Mouse (Mus musculus) c-Kit-positive CD71-positive TER-119-negative erythroid progenitor cells, embryonic 14.5 days (primary cell): ENCODE results near the gene Nab1.

Source experiments
- DNase-seq: peaks from one replicate; pipeline ENCODE4 v3.0.0-alpha.2; 2013; ENCODE audit warnings: low read depth

The Nab1 gene

DNA sequence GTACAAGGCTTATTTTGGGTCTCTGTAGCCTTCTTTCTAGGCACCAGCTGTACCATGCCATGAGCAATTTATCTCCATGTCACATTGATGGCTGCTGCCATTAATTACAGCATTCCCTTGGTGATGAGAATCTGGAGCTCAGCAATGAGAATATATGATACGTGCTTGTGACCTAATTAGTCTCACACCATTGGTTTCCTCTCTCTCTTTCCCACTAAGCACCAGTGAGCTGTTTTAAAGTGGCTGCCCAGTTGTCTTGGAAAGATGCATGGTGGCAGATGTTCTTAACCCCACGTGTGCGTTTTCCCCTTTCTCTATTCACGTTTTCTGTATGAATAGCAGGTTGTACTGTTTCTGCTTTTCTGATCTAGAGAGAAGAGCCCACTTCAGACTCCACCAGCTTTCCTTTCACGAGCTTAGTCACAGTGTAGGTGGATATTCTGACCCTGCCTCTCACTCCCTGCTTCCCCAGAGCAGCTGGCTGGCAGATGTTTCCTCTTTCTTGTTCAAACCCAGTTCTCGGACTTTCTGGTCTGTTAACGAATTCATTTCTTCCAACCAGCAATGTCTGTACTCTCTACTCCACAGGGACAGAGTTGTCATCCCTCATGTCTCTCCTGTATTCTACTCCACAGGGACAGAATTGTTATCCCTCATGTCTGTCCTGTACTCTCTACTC is 29.5 kb downstream of the Nab1 start:
- no peak for DNase-seq

- no peak for DNase-seq
Measured at GRCm38 (mm10) chr1:52470326-52470725, 30.2 kb downstream of the Nab1 start.

DNA sequence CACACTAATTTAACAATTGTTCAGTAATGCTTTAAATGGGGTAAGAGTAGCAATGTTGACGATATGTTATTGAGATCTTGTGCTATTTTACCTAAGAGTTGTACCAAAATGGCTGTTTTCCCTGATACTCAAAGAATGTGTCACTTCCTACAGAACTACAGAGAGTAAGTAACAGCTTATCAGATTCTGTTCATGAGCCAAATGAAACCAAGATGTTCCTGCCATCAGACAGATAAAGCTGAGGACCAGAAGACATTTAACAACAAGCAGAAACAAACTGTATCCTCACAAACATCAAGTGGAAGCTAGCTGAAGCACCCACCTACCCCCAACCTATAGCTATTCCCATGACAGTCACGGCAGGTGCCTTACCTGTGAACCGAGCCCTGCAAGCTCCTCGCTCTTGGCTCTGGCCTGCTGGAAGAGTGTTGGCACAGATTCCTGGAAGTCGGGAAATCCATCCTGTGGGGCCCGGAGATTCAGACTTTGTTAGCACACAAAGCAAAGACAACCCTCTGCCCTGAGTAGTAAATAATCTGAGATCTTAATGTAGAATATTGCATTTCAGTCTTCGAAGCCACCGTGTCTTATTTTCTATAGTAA is 33.9 kb downstream of the Nab1 start:
- no peak for DNase-seq

- DNase-seq, result no peak
Measured at GRCm38 (mm10) chr1:52465830-52466229, 34.6 kb downstream of the Nab1 start.

- DNase-seq, result no peak
Measured at GRCm38 (mm10) chr1:52465264-52465663, 35.2 kb downstream of the Nab1 start.

- DNase-seq, result no peak
Measured at GRCm38 (mm10) chr1:52463305-52463704, 37.2 kb downstream of the Nab1 start.

DNA sequence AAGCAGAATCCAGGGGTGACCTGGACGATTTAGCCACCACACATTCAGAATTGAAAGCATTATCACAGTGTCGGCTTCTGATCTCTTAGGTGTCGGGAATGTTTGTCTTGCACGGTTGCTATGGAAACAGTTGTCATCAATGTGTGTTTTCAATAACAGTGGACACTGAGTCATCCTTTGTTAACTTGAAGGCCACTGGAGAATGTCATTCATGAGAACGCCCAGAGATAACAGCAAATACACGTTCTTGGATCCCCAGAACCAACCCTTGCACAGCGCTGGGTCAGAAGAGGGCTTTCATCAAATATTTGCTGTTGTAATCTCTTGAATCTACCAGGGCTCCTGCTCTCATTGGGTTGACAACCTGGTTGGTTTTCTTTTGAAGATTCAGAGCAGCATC is 43.9 kb downstream of the Nab1 start:
- no peak for DNase-seq

DNA sequence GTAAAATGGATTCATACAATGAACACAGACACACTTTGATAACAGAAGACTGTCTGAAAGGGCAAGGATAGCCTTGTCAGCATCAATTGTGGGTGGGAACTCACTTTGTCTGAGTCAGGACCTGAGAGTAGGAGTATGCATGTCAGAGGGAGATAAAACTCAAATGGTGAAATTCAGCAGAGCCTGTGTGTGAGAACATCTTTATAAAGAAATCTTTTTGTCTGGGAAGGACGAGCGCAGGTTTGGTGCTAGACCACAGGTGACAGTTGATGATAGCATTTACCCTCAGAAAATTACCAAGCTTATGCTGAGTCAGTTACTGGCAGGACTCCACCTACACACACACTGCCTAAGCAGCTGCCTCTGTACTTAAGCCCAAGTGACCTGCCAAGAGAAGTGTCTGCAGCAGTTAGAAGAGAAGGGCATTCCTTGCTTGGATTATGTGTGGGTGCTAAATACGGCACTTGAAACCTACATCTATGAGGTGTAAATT is 45.9 kb downstream of the Nab1 start:
- peak; percentile 72 for DNase-seq

- DNase-seq, result no peak
Measured at GRCm38 (mm10) chr1:52451360-52451759, 49.1 kb downstream of the Nab1 start.

DNA sequence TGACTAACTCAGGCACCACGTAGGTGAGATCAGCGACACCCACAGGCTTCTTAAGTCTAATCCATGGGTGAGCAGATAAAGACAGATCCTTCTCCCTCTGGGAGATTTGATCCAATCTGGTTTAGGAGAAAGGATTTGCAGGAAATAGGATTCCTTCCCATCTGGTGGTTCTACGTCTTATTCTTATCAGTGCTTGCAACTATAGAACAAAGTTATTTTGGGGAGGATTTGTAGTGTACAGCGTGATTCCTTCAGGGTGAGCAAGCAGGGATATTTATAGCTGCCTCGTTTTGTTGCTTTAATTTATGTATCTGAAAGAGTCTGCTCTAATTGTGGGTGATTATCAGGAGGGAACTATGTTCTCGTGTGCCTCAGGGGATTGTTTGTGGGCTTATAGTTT is 64.6 kb downstream of the Nab1 start:
- DNase-seq, result no peak

- DNase-seq, result no peak
Measured at GRCm38 (mm10) chr1:52434085-52434484, 66.4 kb downstream of the Nab1 start.

- no peak for DNase-seq
Measured at GRCm38 (mm10) chr1:52431806-52432205, 68.7 kb downstream of the Nab1 start.

DNA sequence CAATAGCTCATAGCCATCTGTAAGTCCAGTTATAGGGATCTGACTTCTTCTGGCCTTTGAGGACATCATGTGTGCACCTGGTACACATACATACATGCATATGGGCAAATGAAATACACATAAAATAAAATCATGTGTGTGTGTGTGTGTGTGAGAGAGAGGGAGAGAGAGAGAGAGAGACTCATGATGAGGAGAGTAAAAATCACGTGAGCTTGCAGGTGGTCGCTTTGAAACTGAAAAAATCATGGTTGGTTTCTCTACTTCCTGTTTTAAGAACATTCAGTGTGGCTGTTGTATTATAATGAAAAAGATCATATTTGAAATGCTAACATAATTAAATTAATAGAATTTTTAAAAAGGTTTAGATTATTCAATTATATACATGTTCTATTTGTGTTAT is 69.9 kb downstream of the Nab1 start:
- DNase-seq, result no peak

DNA sequence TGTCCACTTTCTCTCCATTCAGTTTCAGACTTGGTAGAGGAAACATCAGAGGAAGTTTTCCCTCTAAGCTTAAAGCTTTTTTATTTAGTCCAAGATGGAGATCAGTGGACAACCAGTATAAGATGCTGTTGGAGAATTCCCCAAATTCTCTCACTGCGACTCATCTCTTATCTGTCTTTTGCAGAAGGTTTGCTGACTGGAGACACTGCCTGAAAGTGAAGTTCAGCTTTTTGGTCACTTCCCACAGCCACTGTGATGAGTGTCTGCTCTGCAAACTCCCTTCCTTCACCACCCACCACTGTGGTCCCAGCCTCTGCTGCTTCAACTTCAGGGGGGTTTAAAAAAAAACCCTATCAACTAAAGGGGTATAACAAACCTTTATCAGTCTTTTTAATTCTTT is 70.4 kb downstream of the Nab1 start:
- no peak for DNase-seq

GRCm38 (mm10) chr1:52427841-52428464 is 72.5 kb downstream of the Nab1 start:
- no peak for DNase-seq

- DNase-seq, result no peak
Measured at GRCm38 (mm10) chr1:52423846-52424245, 76.6 kb downstream of the Nab1 start.

DNA sequence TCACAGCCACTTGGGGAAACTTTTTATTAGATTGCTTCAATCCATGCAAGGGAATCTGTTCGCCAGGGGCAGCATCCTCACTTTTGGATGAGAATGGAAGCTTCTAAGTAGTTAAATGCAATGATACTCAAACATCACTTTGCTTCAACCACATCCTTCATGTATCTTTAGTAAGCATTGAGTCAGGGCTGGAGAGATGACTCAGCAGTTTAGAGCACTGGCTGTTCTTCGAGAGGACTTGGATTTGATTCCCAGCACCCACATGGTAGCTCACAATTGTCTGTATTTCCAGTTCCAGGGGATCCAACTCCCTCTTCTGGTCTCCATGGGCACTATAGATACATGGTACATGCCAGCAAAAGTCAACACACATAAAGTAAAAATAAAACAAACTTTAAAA is 77.4 kb downstream of the Nab1 start:
- DNase-seq, result no peak

DNA sequence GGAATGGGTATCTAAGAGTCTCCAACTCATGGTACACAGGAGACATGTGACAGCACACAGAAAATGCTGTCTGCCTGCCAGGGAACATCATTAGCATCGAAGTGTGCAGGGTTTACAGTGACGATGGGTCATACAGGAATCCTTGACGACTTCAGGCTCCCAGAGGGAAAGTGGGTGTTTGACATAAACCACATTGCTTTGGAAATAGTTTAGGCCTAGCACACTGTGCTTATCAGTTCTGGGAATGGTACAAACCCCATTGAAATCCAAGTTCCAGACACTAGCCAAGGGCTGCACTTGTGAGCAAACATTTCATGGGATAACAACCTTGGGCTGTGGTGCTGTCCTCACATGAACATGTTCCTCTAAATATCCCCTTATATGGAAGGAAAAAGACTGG is 78.3 kb downstream of the Nab1 start:
- no peak for DNase-seq

- no peak for DNase-seq
Measured at GRCm38 (mm10) chr1:52421623-52422022, 78.9 kb downstream of the Nab1 start.

DNA sequence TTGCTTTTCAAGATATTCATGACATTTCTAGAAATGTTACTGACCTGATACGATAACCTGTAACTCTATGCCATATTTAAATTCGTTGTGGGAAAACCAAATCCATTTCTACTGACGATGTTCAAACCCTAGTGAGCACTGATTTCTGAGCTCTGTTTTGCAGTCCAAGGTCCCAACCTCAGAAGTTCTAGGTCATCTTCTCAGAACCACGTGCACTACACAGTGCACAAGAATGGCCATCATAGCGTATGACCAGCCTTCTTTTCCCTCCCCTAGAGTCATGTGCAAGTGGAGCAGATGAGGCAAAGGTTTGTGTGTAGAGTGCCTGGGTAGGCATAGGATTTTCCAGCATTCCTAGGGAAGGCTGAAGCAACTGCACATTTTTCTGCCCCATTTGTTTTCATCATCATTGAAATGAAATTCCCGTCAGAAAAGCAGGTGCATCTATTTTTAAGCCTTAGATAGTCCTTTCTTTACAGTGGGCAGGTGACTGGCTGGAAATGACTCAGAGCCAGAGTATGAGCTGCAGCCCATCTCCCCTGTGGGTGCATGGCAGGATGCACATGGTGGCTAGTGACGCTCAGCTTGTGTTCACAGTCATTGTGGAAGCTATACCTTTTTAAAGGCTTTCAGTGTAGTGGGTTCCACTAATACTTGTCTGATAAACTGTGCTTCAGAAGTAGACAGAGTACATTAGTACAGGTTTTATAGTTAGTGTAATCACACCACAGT is 81.2 kb downstream of the Nab1 start:
- no peak for DNase-seq
